24 mouse cellular contexts compared by ENCODE assay signal in the genomic region with DNA sequence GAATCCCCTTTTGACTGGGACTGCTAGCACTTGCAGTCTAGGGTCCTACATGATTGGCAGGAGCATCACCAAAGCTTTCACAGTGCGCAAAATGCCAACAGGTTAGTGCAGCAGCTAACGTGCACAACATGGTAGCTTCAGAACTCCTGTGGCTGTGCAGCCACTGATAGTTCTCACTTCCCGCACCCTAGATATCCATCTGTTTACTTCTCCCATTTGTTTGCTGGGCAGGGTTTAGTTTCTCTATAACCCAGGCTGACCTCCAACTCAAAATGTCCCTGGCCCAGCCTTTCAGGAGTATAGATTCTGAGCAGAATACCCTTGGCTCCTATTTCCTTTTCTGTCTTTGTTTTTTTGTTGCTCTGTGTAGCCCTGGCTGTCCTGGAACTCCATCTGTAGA. TPM values are rescaled to one million over a fixed set of nuclear protein-coding genes. Genes with fewer than 3 reads are reported as not detected.
DNase-seq lines count a peak whose midpoint lies in the region; ATAC-seq lines count a peak whose summit lies in the region.
"Had no signal": no experiment of that assay in that cellular context is flagged by ENCODE, and none has a peak within 500 bp of the region (broad histone marks: within the 10 kb centered on the region; RNA-seq: fewer than 3 reads in every experiment).

No protein-coding gene starts in this region.

- intact Hi-C loops in heart, postnatal 36 days (cut with DNase I) = no loop called here

- no peak overlapping the region for H3K9ac ChIP-seq in liver, embryonic 12.5 days
- H3K9ac ChIP-seq in liver, embryonic 11.5 days (ENCODE audit: low read depth, low read length) = no peak overlapping the region
- no peak overlapping the region for H3K9ac ChIP-seq in liver, embryonic 15.5 days
- no peak overlapping the region for H3K9ac ChIP-seq in liver, embryonic 16.5 days (ENCODE audit: low read depth, low read length)
- H3K9ac ChIP-seq: embryonic facial prominence, embryonic 13.5 days; embryonic facial prominence, embryonic 15.5 days; forebrain, embryonic 12.5 days had no signal

- DNase-seq in heart, embryonic 10.5 days (ENCODE audit: low spot score) = peak; percentile 35
- DNase-seq in heart, postnatal 36 days = no peak
- no peak for DNase-seq in liver, embryonic 11.5 days (ENCODE audit: low spot score)
- DNase-seq in urinary bladder, adult 2 months (ENCODE audit: low spot score) = no peak
- DNase-seq in urinary bladder, adult 18-20 months (ENCODE audit: low spot score in 2 of 2) = no peak
- DNase-seq: adrenal gland, adult 2 months; adrenal gland, postnatal 10 days; adrenal gland, postnatal 25 days; cerebellum, adult 11 months; cerebellum, adult 18-20 months; cerebellum, adult 8-10 months; cerebellum, adult 9-11 months; cerebellum, postnatal 14 days; cerebellum, postnatal 36 days; embryo, embryonic 11 days had no signal

- peaks cover 97% of the 10 kb centered on the region for H3K36me3 ChIP-seq in heart, embryonic 10.5 days
- peaks cover 100% of the 10 kb centered on the region for H3K36me3 ChIP-seq in liver, embryonic 12.5 days
- H3K36me3 ChIP-seq in liver, embryonic 11.5 days (ENCODE audit: control insufficient read depth, insufficient read depth, low read length) = peaks cover 84% of the 10 kb centered on the region
- peaks cover 100% of the 10 kb centered on the region for H3K36me3 ChIP-seq in liver, embryonic 15.5 days (replicated peaks)
- peaks cover 91% of the 10 kb centered on the region for H3K36me3 ChIP-seq in liver, embryonic 16.5 days (ENCODE audit: control insufficient read depth, insufficient read depth)

- ATAC-seq in liver, embryonic 12.5 days = peak; percentile 21; the same call in 1 of the 2 replicates
- no peak for ATAC-seq in liver, embryonic 11.5 days (replicated peaks; ENCODE audit: low FRiP score)
- ATAC-seq in liver, embryonic 15.5 days (ENCODE audit: insufficient read depth) = peak; percentile 47
- ATAC-seq in liver, embryonic 16.5 days (ENCODE audit: low read depth) = peak; percentile 70
- ATAC-seq: forebrain, embryonic 14.5 days had no signal

- no peaks in the 10 kb centered on the region for H3K4me1 ChIP-seq in heart, embryonic 10.5 days
- H3K4me1 ChIP-seq in liver, embryonic 12.5 days = peaks cover 8% of the 10 kb centered on the region
- no peaks in the 10 kb centered on the region for H3K4me1 ChIP-seq in liver, embryonic 11.5 days (replicated peaks; ENCODE audit: control insufficient read depth, insufficient read depth, low read length)
- H3K4me1 ChIP-seq in liver, embryonic 15.5 days (replicated peaks) = peaks cover 7% of the 10 kb centered on the region; the same call in 1 of the 2 replicates
- H3K4me1 ChIP-seq in liver, embryonic 16.5 days (ENCODE audit: control insufficient read depth, low read depth, low read length) = no peaks in the 10 kb centered on the region; the same call in 1 of the 2 replicates
- H3K4me1 ChIP-seq: embryonic facial prominence, embryonic 13.5 days; embryonic facial prominence, embryonic 15.5 days; forebrain, embryonic 10.5 days; forebrain, embryonic 12.5 days had no signal

- H3K27me3 ChIP-seq in heart, embryonic 10.5 days (ENCODE audit: insufficient read depth, poor library complexity, severe bottlenecking) = no peaks in the 10 kb centered on the region
- no peaks in the 10 kb centered on the region for H3K27me3 ChIP-seq in liver, embryonic 12.5 days (replicated peaks)
- H3K27me3 ChIP-seq in liver, embryonic 11.5 days (replicated peaks; ENCODE audit: control insufficient read depth, insufficient read depth, low read length) = no peaks in the 10 kb centered on the region
- no peaks in the 10 kb centered on the region for H3K27me3 ChIP-seq in liver, embryonic 15.5 days
- H3K27me3 ChIP-seq in liver, embryonic 16.5 days (ENCODE audit: control insufficient read depth, insufficient read depth, low read depth, low read length) = no peaks in the 10 kb centered on the region
- H3K27me3 ChIP-seq: embryonic facial prominence, embryonic 13.5 days; embryonic facial prominence, embryonic 15.5 days; forebrain, embryonic 12.5 days had no signal

- 88% methylated on average over 3 of the region's 3 CpGs for WGBS in heart, embryonic 10.5 days
- 78% methylated on average over 3 of the region's 3 CpGs for WGBS in liver, embryonic 12.5 days (ENCODE audit: insufficient replicate concordance)
- WGBS in liver, embryonic 11.5 days = 80% methylated on average over 3 of the region's 3 CpGs
- WGBS in liver, embryonic 15.5 days (ENCODE audit: insufficient replicate concordance) = 82% methylated on average over 3 of the region's 3 CpGs
- 86% methylated on average over 3 of the region's 3 CpGs for WGBS in liver, embryonic 16.5 days (ENCODE audit: insufficient replicate concordance)

- H3K27ac ChIP-seq in heart, embryonic 10.5 days = no peak overlapping the region
- 0 out of 2 replicates have a peak overlapping the region, but pooled peaks have one; percentile 5 for H3K27ac ChIP-seq in liver, embryonic 12.5 days
- no peak overlapping the region for H3K27ac ChIP-seq in liver, embryonic 11.5 days (ENCODE audit: low read depth, low read length)
- no peak overlapping the region; the same call in 1 of the 2 replicates for H3K27ac ChIP-seq in liver, embryonic 15.5 days (replicated peaks)
- H3K27ac ChIP-seq in liver, embryonic 16.5 days (ENCODE audit: low read length) = peak overlapping the region; percentile 11
- H3K27ac ChIP-seq: embryonic facial prominence, embryonic 13.5 days; embryonic facial prominence, embryonic 15.5 days; forebrain, embryonic 10.5 days; forebrain, embryonic 12.5 days had no signal

- no peak overlapping the region for H3K4me3 ChIP-seq in heart, embryonic 10.5 days
- no peak overlapping the region for H3K4me3 ChIP-seq in liver, embryonic 12.5 days
- no peak overlapping the region for H3K4me3 ChIP-seq in liver, embryonic 11.5 days (ENCODE audit: low read depth, low read length)
- H3K4me3 ChIP-seq in liver, embryonic 15.5 days (replicated peaks) = no peak overlapping the region
- H3K4me3 ChIP-seq in liver, embryonic 16.5 days (ENCODE audit: low read depth, low read length) = no peak overlapping the region
- H3K4me3 ChIP-seq: embryonic facial prominence, embryonic 13.5 days; embryonic facial prominence, embryonic 15.5 days; erythroblast, embryonic 14.5 days; forebrain, embryonic 10.5 days; forebrain, embryonic 12.5 days had no signal

- H3K9me3 ChIP-seq in heart, embryonic 10.5 days = no peaks in the 10 kb centered on the region
- H3K9me3 ChIP-seq in liver, embryonic 12.5 days (replicated peaks) = no peaks in the 10 kb centered on the region
- no peaks in the 10 kb centered on the region for H3K9me3 ChIP-seq in liver, embryonic 11.5 days (ENCODE audit: control insufficient read depth, low read length)
- no peaks in the 10 kb centered on the region for H3K9me3 ChIP-seq in liver, embryonic 15.5 days (replicated peaks)
- no peaks in the 10 kb centered on the region for H3K9me3 ChIP-seq in liver, embryonic 16.5 days (replicated peaks; ENCODE audit: control insufficient read depth, low read length)
- H3K9me3 ChIP-seq: embryonic facial prominence, embryonic 13.5 days; embryonic facial prominence, embryonic 15.5 days; forebrain, embryonic 10.5 days; forebrain, embryonic 12.5 days had no signal

- no peak overlapping the region for H3K4me2 ChIP-seq in liver, embryonic 12.5 days
- H3K4me2 ChIP-seq in liver, embryonic 11.5 days = no peak overlapping the region
- H3K4me2 ChIP-seq in liver, embryonic 15.5 days = no peak overlapping the region
- H3K4me2 ChIP-seq in liver, embryonic 16.5 days (ENCODE audit: low read depth, low read length) = no peak overlapping the region
- H3K4me2 ChIP-seq: embryonic facial prominence, embryonic 13.5 days; embryonic facial prominence, embryonic 15.5 days; forebrain, embryonic 12.5 days had no signal

RNA-seq across cellular contexts. Expression of gene Srrm1, which starts 26.7 kb away (rescaled TPM):
- polyA plus RNA-seq in heart, embryonic 10.5 days (2016; fragmentation: Nextera tagmentation; extraction: Ambion mirVana) = 162 and 193 TPM in 2 replicates
- total RNA-seq in heart, postnatal 36 days (2021) = 10 to 100 TPM; 59.1 to 69.9 TPM
- 170 and 173 TPM in 2 replicates for polyA plus RNA-seq in liver, embryonic 12.5 days (2016; fragmentation: Nextera tagmentation; extraction: Ambion mirVana)
- 191 and 195 TPM in 2 replicates for polyA plus RNA-seq in liver, embryonic 11.5 days (2014; fragmentation: Nextera tagmentation; extraction: Ambion mirVana)
- polyA plus RNA-seq in liver, embryonic 15.5 days (2015; fragmentation: Nextera tagmentation; extraction: Ambion mirVana) = 86.1 and 108 TPM in 2 replicates
- polyA plus RNA-seq in liver, embryonic 16.5 days (2015; fragmentation: Nextera tagmentation; extraction: Ambion mirVana) = 93.8 and 95.3 TPM in 2 replicates
- 72.7 and 112 TPM in 2 replicates for polyA plus RNA-seq in urinary bladder, adult 2 months (2012; rRNA removed)

RNA-seq across cellular contexts. Expression of gene Clic4, which starts 53.9 kb away (rescaled TPM):
- 263 and 343 TPM in 2 replicates for polyA plus RNA-seq in heart, embryonic 10.5 days (2016; fragmentation: Nextera tagmentation; extraction: Ambion mirVana)
- 100 to 1,000 TPM; 241 to 254 TPM for total RNA-seq in heart, postnatal 36 days (2021)
- polyA plus RNA-seq in liver, embryonic 12.5 days (2016; fragmentation: Nextera tagmentation; extraction: Ambion mirVana) = 161 and 169 TPM in 2 replicates
- 149 and 176 TPM in 2 replicates for polyA plus RNA-seq in liver, embryonic 11.5 days (2014; fragmentation: Nextera tagmentation; extraction: Ambion mirVana)
- polyA plus RNA-seq in liver, embryonic 15.5 days (2015; fragmentation: Nextera tagmentation; extraction: Ambion mirVana) = 110 and 120 TPM in 2 replicates
- 109 and 110 TPM in 2 replicates for polyA plus RNA-seq in liver, embryonic 16.5 days (2015; fragmentation: Nextera tagmentation; extraction: Ambion mirVana)
- polyA plus RNA-seq in urinary bladder, adult 2 months (2012; rRNA removed) = 151 and 185 TPM in 2 replicates

Comparison
In these comparisons a context has a peak if more than half of its experiments do, and no peak if none do; other contexts are left out.
1. H3K27ac ChIP-seq: peak in liver, embryonic 12.5 days (single experiment) and liver, embryonic 16.5 days (single experiment); none in heart, embryonic 10.5 days (single experiment), liver, embryonic 11.5 days (single experiment) and liver, embryonic 15.5 days (single experiment).